Mouse (Mus musculus) urinary bladder, postnatal 25 days (tissue): Measurements from ENCODE around the gene Evi2b.

Experiments
- DNase-seq: peaks from one replicate; pipeline ENCODE4 v3.0.0; 2022; ENCODE audit warnings: low spot score

The Evi2b gene

DNA sequence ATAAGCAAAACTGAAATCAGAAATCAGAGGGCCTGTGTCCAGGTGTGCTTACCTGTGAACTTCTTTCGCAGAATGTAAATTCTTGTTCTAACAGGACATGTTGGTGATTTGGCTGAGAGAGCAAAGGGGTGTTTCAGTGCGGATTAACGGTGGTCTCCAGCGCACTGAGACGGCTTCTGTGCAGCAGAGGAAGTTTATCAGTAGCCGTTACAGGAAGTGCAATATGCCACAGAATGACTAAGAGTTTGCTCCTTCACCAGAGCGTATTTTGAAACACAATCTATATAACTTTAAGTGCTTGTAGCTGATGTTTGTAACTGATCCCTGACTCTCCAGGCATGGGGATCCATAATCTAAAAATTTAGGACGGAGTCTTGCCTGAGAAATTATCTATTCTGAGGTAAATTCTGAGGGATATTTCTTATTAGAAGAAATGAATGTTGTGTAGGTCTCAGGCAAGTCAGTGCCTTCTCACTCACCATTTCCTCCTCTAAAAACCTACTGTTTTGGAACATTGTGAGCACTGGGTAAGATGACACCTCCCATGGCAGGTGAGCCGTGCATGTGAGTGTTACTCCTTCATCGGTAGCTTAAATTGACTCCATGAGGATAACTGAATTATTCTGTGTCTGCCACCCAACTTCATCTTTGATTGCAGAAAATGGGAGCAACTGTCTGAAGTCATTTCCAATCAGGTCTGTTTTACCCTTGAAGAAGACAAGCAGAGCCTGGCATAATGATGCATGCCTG is at the start of gene Evi2b:
Gene Evi2b, minus strand, starts transcription at position 203 of the 750 bp plus-strand sequence.
- DNase-seq = no peak

DNA sequence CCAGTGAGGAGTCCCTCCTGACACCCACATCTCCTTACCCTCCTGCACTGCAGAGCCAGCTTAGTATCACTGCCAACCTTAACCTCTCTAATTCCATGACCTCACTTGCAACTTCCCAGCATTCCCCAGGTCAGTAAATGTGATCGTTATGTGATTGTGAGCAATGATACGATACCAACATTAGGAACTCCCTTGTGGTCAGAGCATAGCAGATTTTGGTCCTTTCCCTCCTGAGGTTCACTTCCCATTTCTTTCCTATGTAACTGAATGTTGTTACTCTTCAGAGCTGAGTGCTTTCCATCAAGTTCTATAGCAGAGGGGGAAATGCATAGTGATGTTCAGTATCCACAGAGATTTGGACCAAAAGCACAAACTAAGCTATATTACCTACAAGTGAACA is 46.8 kb upstream of the Evi2b start:
- no peak for DNase-seq

DNA sequence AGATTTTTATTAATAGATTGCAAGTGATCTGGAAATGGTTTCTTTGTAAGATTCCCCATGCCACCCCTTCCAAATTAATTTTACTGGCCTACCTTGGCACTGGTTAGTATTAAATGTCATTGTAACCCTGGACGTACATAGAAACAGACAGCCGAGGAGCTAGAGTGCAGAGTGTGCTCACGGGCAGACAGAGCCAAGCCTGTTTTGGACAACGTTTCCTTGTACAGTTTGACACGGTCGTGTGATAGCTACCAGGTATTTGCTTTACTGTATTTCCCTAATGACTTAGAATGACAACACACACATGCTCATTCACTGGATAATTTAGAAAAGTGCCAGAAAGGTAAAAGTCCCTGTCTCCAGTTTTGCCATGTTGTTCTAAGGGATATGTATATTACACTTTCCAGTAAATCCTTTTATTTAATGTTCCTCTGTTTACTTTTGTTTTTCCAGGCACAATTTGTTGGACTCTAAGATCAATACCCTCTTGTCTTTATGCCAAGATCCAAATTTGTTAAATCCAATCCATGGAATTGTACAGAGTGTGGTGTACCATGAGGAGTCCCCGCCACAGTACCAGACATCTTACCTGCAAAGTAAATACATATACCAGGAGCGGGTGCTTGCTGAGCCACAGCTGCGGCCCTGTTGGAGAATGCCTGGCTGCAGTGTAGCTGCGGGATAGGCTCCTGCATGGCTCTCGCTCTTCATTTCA is 44.8 kb upstream of the Evi2b start:
- no peak for DNase-seq

DNA sequence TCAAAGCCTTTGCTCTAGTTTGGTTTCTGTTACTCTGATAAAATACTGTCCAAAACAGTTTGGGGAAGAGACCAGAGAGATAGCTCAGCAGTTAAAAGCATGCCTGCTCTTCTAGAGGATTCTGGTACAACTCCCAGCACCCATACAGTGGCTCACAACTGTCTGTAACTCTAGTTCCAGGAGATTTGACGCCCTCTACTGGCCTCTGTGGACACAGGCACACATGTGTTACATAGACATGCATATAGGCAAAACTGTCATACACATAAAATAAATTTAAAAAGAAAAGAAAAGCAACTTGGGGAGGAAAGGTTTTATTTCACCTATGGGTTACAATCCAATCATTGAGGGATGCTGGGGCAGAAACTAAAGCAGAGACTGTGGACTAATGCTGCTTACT is 43.4 kb upstream of the Evi2b start:
- DNase-seq = no peak

DNA sequence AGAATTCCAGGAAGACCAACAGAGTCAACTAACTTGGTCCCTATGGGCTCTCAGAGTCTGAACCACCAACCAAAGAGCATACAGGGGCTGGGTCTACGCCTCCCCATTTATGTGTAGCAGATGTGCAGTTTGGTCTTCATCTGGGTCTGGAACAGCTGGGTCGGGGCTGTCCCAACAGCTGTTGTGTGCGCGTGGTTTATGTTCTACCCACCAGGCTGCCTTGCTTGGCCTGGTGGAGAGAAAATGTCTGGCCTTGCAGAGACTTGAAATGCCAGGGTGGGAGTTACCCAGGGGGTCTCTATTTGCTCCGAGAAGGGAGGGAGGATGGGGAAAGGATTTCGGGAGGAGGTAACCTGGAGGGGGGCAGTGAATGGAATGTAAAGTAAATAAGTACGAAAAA is 39.9 kb upstream of the Evi2b start:
- no peak for DNase-seq

DNA sequence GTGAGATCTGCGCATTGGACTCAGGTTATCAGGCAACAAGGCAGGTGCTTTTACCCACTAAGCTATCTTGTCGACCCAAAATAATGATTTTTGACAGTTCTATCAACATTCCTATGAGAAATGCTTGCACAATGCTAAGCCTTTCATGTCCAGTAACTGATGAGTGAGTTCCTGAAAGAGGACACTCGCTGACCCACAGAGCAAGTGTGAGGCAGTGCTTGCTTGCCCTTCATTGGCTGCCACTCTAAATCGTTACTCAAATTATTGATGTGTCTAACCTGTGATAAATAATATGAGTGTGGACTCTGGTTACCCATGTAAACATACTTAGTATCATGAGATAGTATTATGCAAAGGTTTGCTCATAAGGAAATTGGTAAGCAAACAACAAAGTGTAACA is 37.0 kb upstream of the Evi2b start:
- DNase-seq = no peak

DNA sequence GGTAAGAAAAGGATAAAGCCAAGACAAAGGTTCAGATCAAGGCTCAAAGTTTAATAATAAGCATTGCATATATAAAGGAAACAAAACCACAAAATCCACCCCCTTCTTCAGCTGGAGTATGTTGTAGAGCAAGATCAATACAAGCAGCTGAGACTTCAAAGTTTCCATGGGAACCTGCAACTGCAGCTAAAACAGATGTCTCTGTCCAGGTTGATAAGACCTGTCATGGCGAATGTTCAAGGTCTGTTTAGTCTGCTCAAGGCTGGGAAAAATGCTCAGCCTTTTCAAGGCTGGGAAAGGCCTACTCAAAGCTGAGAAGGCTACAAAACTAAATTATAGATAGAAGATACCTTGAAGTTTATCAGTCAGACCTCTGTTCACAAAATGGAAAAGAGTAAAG is 29.1 kb upstream of the Evi2b start:
- no peak for DNase-seq

DNA sequence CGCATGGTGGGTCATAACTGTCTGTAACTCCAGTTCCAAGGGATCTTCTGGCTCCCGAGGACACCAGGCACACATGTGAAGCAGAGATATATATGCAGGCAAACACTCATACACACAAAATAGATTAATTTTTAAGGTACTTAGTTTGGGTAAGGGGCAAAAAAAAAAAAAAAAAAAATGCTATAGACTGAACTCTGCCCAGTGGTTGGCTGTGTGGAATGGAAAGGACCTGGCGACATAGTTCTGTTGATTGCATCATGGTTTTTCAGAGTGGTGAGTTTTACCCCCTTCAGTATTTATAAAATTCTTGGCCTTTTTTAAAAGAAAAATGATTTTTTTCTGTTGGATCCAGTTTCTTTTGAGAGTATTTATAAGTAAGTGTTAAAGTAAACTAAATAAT is 12.7 kb upstream of the Evi2b start:
- DNase-seq = no peak

DNA sequence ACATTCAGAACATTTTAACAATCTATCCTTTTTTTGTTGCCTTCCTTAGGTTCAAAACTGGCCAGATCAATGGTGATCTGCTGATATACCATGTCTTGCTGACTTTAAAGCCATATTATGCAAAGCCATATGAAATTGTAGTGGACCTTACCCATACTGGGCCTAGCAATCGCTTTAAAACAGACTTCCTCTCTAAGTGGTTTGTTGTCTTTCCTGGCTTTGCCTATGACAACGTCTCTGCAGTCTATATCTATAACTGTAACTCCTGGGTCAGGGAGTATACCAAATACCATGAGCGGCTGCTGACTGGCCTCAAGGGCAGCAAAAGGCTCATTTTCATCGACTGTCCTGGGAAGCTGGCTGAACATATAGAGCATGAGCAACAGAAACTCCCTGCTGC is 12.0 kb upstream of the Evi2b start:
- no peak for DNase-seq

DNA sequence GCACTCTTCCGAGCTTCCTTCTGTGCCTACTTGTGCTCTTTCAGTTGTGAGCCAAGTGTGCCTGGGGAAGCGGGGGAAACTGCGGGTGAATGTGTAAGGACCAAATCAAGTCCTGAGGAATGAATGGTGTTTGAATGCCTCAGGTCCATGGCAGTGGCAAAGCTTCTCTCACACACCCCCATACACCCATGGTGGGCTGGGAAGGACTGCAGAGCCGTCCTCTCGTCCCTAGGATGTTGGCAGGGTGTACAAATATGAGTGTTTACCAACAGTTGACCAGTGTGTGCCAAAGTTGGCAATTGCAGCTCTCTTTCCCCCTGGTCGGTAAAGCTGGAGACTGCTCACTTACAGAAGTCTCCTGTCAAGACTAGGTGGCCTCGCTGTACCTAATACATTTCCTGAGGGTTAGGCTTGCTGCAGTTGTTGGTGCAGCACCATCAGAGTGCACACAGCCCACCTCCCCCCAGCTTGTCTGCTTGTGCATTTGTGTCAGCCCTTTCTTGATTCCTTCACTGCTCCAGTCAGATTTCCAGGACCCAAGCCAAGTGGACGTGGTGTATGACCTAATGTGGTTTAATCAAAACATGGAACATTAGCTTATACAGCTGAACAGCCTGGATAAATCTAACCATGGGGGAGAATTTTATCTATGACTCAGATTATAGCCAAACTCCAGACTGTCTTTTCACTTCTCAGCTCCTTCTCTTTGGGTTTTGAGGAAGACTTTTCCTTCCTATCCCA is 10.6 kb upstream of the Evi2b start:
- DNase-seq = no peak

DNA sequence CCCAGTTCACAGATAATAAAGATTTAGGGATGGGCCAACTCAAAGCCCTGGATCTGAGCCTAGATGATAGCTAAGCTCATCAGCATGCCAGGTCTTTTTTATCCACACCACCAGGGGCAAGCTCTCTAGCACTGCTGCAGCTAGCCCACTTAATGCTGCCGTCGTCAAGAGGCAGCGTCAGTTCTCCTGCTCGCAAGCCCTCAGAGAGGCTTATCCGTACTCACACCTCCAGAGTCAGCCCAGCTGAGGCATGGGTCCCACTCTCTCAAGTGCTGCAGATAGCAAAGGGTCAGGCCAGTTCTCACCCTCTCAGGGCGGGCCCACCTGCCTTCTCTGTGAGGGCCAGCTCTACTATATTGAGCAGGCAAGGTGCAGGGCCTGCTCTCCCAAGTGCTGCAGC is 9.7 kb upstream of the Evi2b start:
- DNase-seq = no peak

DNA sequence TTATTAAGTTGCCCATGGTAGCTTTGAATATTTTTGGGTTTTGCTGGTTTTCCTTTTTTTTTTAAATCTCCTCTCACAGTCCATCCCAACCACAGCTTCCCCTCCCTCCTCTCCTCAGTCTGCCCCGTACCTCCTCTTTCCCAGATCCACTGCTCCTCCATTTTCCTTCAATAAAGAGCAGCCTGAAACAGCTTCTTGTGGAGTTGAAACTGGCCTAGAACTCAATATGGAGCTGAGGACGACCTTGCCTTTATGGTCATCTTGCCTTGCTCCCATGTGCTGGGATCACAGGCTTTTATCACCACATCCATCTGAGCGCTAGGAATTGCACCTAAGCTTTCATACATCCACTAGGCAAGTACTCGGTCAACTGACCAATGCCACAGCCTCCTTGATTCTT is 7.9 kb upstream of the Evi2b start:
- no peak for DNase-seq

DNA sequence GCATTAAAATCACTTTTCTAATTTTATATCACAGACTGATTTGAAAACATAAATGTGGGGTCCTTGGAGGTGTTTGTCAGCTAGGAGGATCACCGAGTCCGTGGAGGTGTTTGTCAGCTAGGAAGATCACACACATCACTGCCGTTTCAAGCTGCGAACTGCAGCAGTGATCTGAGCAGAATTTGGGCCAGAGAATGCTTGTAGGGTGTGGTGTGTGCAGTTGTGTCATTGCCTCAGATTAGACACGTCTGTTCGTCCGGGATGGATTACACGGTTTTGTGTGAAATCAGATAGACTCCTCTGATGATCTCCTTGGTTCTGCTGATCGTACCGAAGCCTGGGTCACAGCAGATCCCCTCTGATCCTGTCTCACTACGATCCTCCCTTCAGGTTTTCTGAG is 7.2 kb upstream of the Evi2b start:
- DNase-seq = no peak

DNA sequence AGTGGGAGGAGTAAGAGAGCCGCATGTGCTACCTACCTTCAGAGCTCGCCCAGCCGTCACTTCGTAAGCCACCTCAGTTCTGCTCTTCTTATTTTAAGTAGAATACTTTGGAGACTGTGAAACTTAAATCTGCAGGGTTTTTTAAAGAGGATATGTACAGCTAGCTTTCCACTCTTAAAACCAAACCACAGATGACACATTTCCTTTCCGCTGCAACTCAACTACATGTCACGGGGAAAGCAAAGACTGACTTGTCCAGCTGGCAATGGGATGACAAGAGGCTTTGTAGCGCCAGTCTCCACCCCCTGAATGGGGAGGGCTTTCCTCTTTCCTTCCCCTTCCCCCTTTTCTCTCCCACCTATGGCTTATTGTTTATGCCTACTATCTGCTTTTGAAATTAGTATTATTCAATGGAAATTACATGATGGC is 6.8 kb upstream of the Evi2b start, which contains the start of the genes Evi2 and Evi2a:
Gene Evi2, minus strand, starts transcription at position 257 of the 429 bp plus-strand sequence.
Gene Evi2a, minus strand, starts transcription at position 277 of the 429 bp plus-strand sequence.
- no peak for DNase-seq

DNA sequence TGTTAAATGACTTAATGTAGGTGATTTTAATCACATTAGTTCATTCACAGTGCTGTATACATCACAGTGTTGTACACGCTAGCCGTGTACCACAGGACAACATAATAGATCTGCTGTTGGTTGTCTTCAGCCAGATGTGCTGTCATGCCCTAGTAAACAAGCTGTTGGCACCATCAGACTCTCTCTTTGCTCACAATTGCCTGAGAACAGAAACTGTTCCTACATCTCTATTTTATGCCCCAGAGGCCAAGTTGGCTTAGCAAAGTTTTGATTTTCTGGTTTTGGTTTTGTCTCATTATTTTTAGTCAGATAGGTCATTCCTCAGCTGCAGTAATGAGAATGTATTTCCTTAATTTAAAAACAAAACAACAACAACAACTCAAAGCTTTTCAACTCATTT is 6.2 kb upstream of the Evi2b start:
- DNase-seq = no peak

DNA sequence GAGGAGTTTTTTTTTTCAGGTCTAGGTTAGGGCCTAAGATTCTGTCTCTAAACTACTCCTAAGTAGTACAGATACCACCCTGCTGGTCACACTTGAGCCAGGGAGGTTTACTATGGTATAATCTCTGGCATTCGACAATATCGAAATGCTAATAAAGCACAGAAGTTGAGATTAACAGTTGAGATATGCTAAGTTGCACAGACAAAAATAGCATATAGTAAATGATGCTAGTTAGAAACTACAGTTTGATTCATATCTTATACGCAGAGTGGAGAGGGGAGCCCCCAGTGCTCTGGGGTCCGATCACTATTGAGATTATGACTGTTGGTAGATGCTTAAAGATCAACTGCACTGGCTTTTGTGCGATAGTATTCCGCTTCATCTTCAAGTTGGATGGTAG is 5.7 kb upstream of the Evi2b start:
- no peak for DNase-seq

DNA sequence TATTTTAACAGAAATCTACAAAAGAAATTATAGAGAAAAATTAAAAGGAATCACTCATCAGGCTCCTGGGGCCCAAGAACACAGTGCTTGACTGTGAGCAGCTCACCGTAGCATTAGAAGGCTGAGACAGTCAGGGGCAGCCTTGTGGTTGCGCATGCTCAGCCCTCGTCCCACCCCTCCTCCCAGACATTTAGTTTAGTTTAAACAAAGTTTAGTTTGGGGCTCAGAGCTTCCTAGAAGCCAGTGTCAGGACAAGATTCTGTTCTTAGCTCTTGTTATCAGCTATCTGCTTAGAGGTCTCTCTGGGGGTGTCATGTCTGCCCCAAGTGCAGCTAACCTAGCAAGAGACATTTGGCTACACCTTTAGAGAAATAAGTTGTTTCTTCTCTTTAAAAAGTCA is 5.0 kb upstream of the Evi2b start:
- no peak for DNase-seq

DNA sequence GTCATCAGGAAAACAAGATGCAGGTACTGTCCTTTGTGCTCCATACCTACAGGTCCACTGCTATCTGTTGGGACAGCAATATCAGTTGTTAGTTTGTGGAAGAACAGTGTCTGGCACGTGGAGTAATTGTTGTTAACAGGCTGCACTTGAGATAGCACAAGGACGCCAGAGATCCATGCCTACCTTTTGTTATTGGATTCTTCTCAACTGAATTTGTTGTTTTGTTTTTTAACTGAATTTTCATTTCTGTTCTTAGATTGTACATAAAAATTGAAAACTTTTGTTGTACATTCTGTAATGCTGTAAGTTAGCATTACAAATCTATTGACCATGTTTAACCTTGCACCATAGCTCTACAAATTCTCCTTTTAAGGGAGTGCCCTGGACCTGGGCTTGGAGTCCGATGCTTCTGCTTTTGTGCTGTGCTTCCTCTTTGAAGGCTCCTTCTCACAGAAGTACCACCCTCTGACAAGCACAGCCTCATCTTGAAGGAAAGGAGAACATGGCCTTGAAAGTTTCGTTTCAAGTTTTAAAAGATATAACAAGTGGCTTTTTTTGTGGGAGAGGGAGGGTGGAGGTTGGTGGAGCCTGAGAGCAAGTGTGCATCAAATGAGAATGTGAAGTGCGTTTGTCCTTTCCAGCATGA is 4.3 kb upstream of the Evi2b start:
- no peak for DNase-seq

DNA sequence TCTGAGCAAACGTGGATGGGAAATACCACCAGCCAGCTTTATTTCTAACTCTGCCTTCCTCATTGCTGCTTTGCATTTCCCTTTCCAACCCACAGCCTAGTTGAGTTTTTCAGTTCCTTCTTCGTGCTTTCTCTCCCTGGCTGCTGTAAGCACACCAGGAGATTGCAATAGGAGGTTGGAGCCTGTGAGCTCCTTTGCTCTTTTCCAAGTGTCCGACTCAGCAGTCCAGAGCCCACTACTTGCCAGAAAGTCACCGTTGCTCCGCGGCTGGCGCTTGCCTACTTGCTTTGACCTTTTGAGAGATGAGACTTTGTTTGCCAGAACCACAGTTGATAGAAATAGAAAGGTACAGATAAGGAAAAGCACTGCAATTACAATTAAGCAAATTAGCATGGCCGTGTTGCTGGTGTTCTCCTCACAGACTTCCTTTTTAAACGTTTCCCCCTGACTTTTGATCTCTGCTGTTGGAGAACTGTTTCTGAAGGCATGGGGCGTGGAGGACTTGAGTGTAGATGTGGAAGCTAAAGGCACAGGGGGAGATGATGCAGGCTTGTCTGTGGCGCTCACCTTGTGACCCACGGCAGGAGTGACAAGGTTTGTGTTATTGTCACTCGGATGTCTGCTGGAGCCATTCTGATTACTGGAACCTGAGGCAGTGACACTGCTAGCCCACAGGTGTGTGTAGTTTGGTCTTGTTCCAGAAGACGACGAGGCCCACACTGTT is 3.6 kb upstream of the Evi2b start:
- DNase-seq = no peak

DNA sequence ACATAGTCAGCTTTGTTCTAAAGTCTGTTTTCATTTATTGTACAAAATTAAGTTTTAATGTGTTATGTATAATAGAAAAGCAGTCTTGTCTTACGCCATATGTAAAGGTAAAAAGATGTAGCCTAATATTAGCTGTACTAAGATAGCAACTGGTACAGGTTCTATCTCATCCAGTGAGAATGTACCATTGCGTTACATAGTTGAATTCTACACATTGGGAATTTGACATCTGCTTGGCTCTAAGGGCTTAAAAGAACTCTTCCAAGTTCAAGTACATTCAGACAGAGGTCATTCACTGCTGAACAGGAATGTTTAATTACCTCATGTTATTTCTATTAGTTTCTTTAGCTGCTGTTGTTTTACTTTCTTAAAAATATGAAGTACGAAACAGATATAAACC is 3.0 kb upstream of the Evi2b start:
- no peak for DNase-seq

DNA sequence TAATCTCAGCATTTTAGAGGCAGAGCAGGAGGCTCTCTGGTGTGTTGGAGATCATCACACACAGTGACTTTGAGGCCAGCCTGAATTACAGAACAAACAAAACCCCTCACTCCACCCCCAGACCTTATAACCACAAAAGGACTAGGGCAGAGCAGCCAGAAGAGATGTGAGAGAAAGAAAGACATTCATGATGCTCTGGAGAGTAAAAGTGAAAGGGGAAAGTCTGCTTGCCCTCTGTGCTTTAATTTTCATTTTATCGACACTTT is 681 bp upstream of the Evi2b start:
- DNase-seq = no peak

DNA sequence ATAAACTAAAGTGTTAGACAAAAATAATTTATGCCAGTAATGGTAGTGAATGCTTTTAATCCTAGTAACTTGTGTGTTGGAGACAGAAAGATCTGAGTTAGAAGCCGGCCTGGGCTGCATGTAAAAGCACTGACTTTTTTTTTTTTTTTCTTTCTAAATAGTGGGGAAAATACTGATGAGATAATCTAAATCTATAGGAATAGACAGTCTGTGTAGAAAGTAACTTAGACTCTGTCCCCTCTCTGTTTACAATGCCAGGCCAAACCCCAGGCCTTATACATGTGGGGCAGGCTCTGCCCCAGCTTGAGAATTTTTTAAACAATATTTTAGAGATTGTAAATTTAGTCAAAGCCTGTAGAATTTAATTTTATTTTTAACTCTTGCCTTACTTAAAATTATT is 618 bp downstream of the Evi2b start:
- DNase-seq = no peak
